Mouse (Mus musculus): ENCODE data around the gene Ubr3. TPM values are rescaled to one million over a fixed set of nuclear protein-coding genes. Genes with fewer than 3 reads are reported as not detected.
A peak's percentile ranks its signal among the peaks of the same experiment; 100 is the strongest.

The Ubr3 gene
- total and polyA plus RNA-seq, 2 experiments, result 12.8 to 65.2 TPM

GRCm38 (mm10) chr2:69912801-69913200, 15.8 kb downstream of the Ubr3 start:
- H3K36me3 ChIP-seq (ENCODE audit: control insufficient read depth, insufficient read depth, low read length), result peaks cover 14% of the 10 kb centered on the region
- H3K4me1 ChIP-seq (ENCODE audit: control insufficient read depth, insufficient read depth, low read length), result no peaks in the 10 kb centered on the region
- no peaks in the 10 kb centered on the region for H3K27me3 ChIP-seq (ENCODE audit: control insufficient read depth, insufficient read depth, low read length)
- TF ChIP-seq CTCF (IDR thresholded peaks at IDR 0.05; ENCODE audit: low read depth, low read length) (no peak), POLR2A (IDR thresholded peaks at IDR 0.05; ENCODE audit: extremely low read depth, insufficient read depth, low read length) (no peak)
- H3K4me3 ChIP-seq (ENCODE audit: insufficient read depth, low read depth, low read length), result no peak overlapping the region
- H3K79me2 ChIP-seq (ENCODE audit: control insufficient read depth, insufficient read depth, low read length), result peaks cover 11% of the 10 kb centered on the region; the same call in 1 of the 2 replicates
- no peak overlapping the region for H3K9ac ChIP-seq (ENCODE audit: low read depth, low read length)
- peak; percentile 90 for DNase-seq (ENCODE audit: extremely low read depth, low read depth, low spot score)
- WGBS, result 19% methylated on average over 2 of the region's 2 CpGs
- peak overlapping the region; percentile 17; the same call in 1 of the 2 replicates for H3K27ac ChIP-seq (replicated peaks; ENCODE audit: insufficient read depth, low read depth, low read length)

GRCm38 (mm10) chr2:69917301-69917700, 20.3 kb downstream of the Ubr3 start:
- 79% methylated on average over 3 of the region's 3 CpGs for WGBS
- DNase-seq (ENCODE audit: extremely low read depth, low read depth, low spot score), result no peak
- Histone ChIP-seq H3K4me3 (ENCODE audit: insufficient read depth, low read depth, low read length) (no peak overlapping the region), H3K27ac (replicated peaks; ENCODE audit: insufficient read depth, low read depth, low read length) (no peak overlapping the region), H3K36me3 (ENCODE audit: control insufficient read depth, insufficient read depth, low read length) (peaks cover 32% of the 10 kb centered on the region), H3K27me3 (ENCODE audit: control insufficient read depth, insufficient read depth, low read length) (no peaks in the 10 kb centered on the region), H3K4me1 (ENCODE audit: control insufficient read depth, insufficient read depth, low read length) (no peaks in the 10 kb centered on the region), H3K79me2 (ENCODE audit: control insufficient read depth, insufficient read depth, low read length) (peaks cover 4% of the 10 kb centered on the region; the same call in 1 of the 2 replicates), H3K9ac (ENCODE audit: low read depth, low read length) (no peak overlapping the region)
- no peak for TF ChIP-seq CTCF (IDR thresholded peaks at IDR 0.05; ENCODE audit: low read depth, low read length)
- TF ChIP-seq POLR2A (IDR thresholded peaks at IDR 0.05; ENCODE audit: extremely low read depth, insufficient read depth, low read length), result no peak

DNA sequence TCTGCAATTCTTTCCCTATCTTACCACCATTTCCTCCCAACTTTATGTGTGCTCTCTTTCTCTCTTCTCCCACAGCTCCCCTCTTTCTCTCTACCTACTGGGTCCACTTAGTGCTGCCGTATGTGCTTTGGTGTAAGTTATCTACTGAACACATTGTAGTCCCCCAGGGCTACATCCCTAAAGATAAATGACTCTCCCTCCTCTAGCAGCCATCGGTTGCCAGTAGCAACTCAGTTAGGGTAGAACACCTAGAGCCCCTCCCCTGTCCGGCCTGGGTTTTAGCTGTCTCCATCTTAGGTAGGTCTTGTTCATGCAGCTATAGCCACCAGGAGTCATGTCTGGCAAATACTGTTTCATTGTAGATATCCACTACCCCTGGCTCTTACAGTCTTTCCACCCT, 27.9 kb downstream of the Ubr3 start:
- Histone ChIP-seq H3K9ac (ENCODE audit: low read depth, low read length) (no peak overlapping the region), H3K79me2 (ENCODE audit: control insufficient read depth, insufficient read depth, low read length) (peaks cover 3% of the 10 kb centered on the region; the same call in 1 of the 2 replicates), H3K4me1 (ENCODE audit: control insufficient read depth, insufficient read depth, low read length) (no peaks in the 10 kb centered on the region), H3K27me3 (ENCODE audit: control insufficient read depth, insufficient read depth, low read length) (no peaks in the 10 kb centered on the region), H3K36me3 (ENCODE audit: control insufficient read depth, insufficient read depth, low read length) (peaks cover 38% of the 10 kb centered on the region), H3K4me3 (ENCODE audit: insufficient read depth, low read depth, low read length) (no peak overlapping the region), H3K27ac (replicated peaks; ENCODE audit: insufficient read depth, low read depth, low read length) (no peak overlapping the region)
- TF ChIP-seq POLR2A (IDR thresholded peaks at IDR 0.05; ENCODE audit: extremely low read depth, insufficient read depth, low read length), result no peak
- no peak for TF ChIP-seq CTCF (IDR thresholded peaks at IDR 0.05; ENCODE audit: low read depth, low read length)
- 85% methylated on average over 3 of the region's 3 CpGs for WGBS
- DNase-seq (ENCODE audit: extremely low read depth, low read depth, low spot score), result no peak

DNA sequence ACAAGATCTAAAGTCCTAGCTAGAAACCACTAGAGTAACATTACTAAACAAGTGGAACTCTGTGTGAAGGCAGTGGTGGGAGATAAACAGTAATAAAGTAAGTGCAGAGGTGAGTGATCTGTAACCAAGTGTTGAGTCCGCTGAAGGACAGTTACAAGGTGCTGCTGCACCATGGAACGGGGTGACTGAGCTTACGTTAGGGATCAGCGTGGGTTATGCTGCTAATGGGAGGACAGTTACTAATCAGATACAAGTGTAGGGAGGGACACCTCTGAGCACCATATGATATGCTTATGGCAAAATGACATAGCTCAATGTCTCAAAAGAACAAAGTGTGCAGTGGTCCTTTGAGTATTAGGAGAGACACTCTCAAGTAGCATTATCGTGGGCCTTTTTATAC, 39.3 kb downstream of the Ubr3 start:
- TF ChIP-seq CTCF (IDR thresholded peaks at IDR 0.05; ENCODE audit: low read depth, low read length), result no peak
- TF ChIP-seq POLR2A (IDR thresholded peaks at IDR 0.05; ENCODE audit: extremely low read depth, insufficient read depth, low read length), result no peak
- Histone ChIP-seq H3K4me1 (ENCODE audit: control insufficient read depth, insufficient read depth, low read length) (no peaks in the 10 kb centered on the region), H3K27ac (replicated peaks; ENCODE audit: insufficient read depth, low read depth, low read length) (no peak overlapping the region), H3K27me3 (ENCODE audit: control insufficient read depth, insufficient read depth, low read length) (no peaks in the 10 kb centered on the region), H3K9ac (ENCODE audit: low read depth, low read length) (no peak overlapping the region), H3K79me2 (ENCODE audit: control insufficient read depth, insufficient read depth, low read length) (peaks cover 2% of the 10 kb centered on the region; the same call in 1 of the 2 replicates), H3K36me3 (ENCODE audit: control insufficient read depth, insufficient read depth, low read length) (peaks cover 39% of the 10 kb centered on the region), H3K4me3 (ENCODE audit: insufficient read depth, low read depth, low read length) (no peak overlapping the region)
- 96% methylated on average over 5 of the region's 5 CpGs for WGBS
- DNase-seq (ENCODE audit: extremely low read depth, low read depth, low spot score), result no peak

DNA sequence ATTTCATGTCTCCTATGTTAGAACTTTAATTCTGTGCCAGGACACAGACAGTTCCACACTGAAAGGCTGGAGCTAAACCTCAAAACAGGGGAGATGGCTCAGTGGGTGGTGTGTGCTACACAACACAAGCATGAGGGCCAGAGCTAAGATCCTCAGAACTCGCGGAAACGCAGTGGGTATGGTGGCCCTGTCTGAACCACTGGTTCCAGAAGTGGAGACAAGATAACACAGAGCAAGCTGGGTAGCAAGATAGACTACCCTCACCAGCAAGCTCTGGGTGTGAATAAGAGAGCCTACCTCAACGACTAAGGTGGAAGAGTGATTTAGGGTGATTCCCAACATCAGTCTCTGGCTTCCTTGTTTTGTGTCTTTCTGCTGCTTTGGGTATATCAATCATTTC, 42.2 kb downstream of the Ubr3 start:
- H3K79me2 ChIP-seq (ENCODE audit: control insufficient read depth, insufficient read depth, low read length), result peaks cover 3% of the 10 kb centered on the region; the same call in 1 of the 2 replicates
- H3K36me3 ChIP-seq (ENCODE audit: control insufficient read depth, insufficient read depth, low read length), result peaks cover 33% of the 10 kb centered on the region
- H3K27ac ChIP-seq (replicated peaks; ENCODE audit: insufficient read depth, low read depth, low read length), result no peak overlapping the region
- H3K27me3 ChIP-seq (ENCODE audit: control insufficient read depth, insufficient read depth, low read length), result no peaks in the 10 kb centered on the region
- TF ChIP-seq CTCF (IDR thresholded peaks at IDR 0.05; ENCODE audit: low read depth, low read length), result no peak
- TF ChIP-seq POLR2A (IDR thresholded peaks at IDR 0.05; ENCODE audit: extremely low read depth, insufficient read depth, low read length), result no peak
- 88% methylated on average over 4 of the region's 4 CpGs for WGBS
- no peak overlapping the region for H3K4me3 ChIP-seq (ENCODE audit: insufficient read depth, low read depth, low read length)
- no peak overlapping the region for H3K9ac ChIP-seq (ENCODE audit: low read depth, low read length)
- DNase-seq (ENCODE audit: extremely low read depth, low read depth, low spot score), result no peak
- H3K4me1 ChIP-seq (ENCODE audit: control insufficient read depth, insufficient read depth, low read length), result no peaks in the 10 kb centered on the region

DNA sequence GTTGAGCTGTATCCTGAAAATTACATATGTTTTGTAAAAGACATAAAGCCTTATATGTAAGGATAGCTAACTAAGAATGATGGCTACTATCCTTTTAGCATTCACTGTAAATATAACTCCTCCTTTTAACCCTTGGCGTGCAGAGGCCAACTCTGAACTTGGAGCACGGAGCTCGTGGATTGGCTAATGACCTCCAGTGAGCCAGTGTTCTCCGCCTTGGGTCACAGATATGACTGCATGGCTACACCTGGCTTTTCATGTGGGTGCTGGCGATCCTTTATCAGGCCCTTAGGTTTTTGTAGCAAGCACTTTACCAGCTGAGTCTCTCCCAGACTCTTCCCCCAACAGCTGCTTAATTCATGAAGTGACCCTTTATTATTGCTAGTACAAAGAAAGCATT, 42.6 kb downstream of the Ubr3 start:
- no peak for DNase-seq (ENCODE audit: extremely low read depth, low read depth, low spot score)
- Histone ChIP-seq H3K27ac (replicated peaks; ENCODE audit: insufficient read depth, low read depth, low read length) (no peak overlapping the region), H3K36me3 (ENCODE audit: control insufficient read depth, insufficient read depth, low read length) (peaks cover 31% of the 10 kb centered on the region), H3K27me3 (ENCODE audit: control insufficient read depth, insufficient read depth, low read length) (no peaks in the 10 kb centered on the region), H3K4me1 (ENCODE audit: control insufficient read depth, insufficient read depth, low read length) (no peaks in the 10 kb centered on the region), H3K4me3 (ENCODE audit: insufficient read depth, low read depth, low read length) (no peak overlapping the region), H3K79me2 (ENCODE audit: control insufficient read depth, insufficient read depth, low read length) (peaks cover 3% of the 10 kb centered on the region; the same call in 1 of the 2 replicates), H3K9ac (ENCODE audit: low read depth, low read length) (no peak overlapping the region)
- WGBS, result 95% methylated on average over 5 of the region's 5 CpGs
- TF ChIP-seq CTCF (IDR thresholded peaks at IDR 0.05; ENCODE audit: low read depth, low read length), result no peak
- TF ChIP-seq POLR2A (IDR thresholded peaks at IDR 0.05; ENCODE audit: extremely low read depth, insufficient read depth, low read length), result no peak
